Mouse (Mus musculus) R1 (cell line): ENCODE results near the gene Panx1.

Source experiments
- DNase-seq: peaks from one replicate; pipeline ENCODE4 v3.0.0-alpha.2; 2018; ENCODE audit warnings: low read depth, low spot score

Panx1 gene

GRCm38 (mm10) chr9:14970805-14971525, 74.3 kb downstream of the Panx1 start:
- no peak for DNase-seq

DNA sequence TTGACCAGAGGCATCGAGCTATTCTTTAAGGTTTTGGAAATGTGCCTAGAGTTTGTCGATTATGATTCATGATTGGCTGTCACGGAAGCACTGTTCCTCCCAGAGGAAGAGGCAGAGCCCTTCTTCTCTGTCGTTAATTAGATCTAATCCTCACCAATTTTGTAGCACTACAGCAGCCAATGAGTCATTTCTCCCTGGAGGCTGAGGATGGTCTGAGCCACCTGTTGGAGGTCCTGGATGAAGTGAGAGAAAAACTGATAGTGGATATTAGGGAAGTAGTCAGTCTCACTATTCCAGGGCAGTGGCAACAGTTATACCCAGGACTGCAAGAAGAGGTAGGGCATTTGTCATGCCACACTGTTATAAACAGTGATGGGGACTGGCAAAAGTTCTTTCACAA, 75.1 kb downstream of the Panx1 start:
- DNase-seq: no peak

DNA sequence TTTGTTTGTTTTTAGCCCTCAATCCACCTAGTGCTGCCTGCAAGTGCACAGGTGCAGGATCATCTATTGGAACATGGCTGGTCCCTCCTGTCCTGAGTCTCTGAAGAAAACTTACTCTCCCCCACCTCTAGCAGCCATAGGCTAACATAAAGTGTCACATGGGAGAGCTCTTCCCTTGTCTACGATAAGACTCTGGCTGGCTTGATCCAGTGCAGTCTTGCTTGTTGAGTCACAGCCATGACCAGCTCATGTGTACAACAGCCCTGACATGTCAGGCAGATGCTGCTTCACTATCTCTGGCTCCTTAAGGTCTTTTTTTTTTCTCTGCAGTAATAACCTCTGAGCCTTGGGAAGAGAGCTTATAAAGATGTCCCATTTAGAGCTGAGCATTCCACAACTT, 77.7 kb downstream of the Panx1 start:
- no peak for DNase-seq

GRCm38 (mm10) chr9:14966787-14967186, 78.5 kb downstream of the Panx1 start:
- DNase-seq: no peak

DNA sequence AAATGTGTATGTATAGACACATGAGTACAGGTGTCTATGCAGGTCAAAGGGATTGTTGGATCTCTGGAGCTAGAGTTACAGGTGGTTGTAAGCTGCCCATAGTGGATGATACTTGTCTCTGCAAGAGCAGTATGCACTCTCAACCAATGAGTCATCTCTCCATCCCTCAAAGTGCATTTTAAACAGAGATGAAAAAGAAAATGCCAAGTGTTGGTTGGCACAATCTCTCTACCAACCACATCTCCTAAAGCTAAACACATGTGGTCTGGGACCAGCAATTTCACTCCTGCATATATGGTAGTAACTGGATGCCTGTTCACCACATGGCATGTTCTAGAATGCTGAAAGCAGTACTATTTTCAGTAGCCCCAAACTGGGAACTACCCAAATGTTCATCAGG, 79.9 kb downstream of the Panx1 start:
- no peak for DNase-seq

- DNase-seq: no peak
These were observed 82.5 kb downstream of the Panx1 start for GRCm38 (mm10) chr9:14962769-14963168.

GRCm38 (mm10) chr9:14954659-14955058, 90.6 kb downstream of the Panx1 start:
- no peak for DNase-seq
